Mouse (Mus musculus) heart, adult 2 months (tissue): ENCODE data around the gene Nif3l1. TPM values are rescaled to one million over a fixed set of nuclear protein-coding genes. Genes with fewer than 3 reads are reported as not detected.
A peak's percentile ranks its signal among the peaks of the same experiment; 100 is the strongest.

Experiments
- DNase-seq, 2 experiments: peaks; one replicate each; pipeline ENCODE4 v3.0.0; 2021
- H3K27ac ChIP-seq: fragments of 200-600 bp; 2 replicates; pipeline ENCODE4 v1.8.1; 2022
- H3K27me3 ChIP-seq: fragments of 200-500 bp; 2 replicates; pipeline ENCODE4 v1.6.1; 2012; ENCODE audit warnings: mild to moderate bottlenecking, low read length, inconsistent platforms, mixed read lengths; ENCODE audit not compliant: control insufficient read depth, insufficient read depth
- H3K36me3 ChIP-seq: fragments of 200-500 bp; 2 replicates; pipeline ENCODE4 v1.6.1; 2012; ENCODE audit warnings: low read length, inconsistent platforms; ENCODE audit not compliant: control insufficient read depth, insufficient read depth
- H3K4me1 ChIP-seq: fragments of 200-500 bp; 2 replicates; pipeline ENCODE4 v1.6.1; 2011; ENCODE audit warnings: low read length; ENCODE audit not compliant: control insufficient read depth, insufficient read depth
- H3K4me3 ChIP-seq: fragments of 200-600 bp; 2 replicates; pipeline ENCODE4 v1.8.1; 2022
- H3K79me2 ChIP-seq: fragments of 200-500 bp; replicated peaks from 2 replicates; pipeline ENCODE4 v1.6.1; 2012; ENCODE audit warnings: mild to moderate bottlenecking, inconsistent platforms, low read length, moderate library complexity, mixed read lengths; ENCODE audit not compliant: control insufficient read depth, insufficient read depth
- H3K9ac ChIP-seq: fragments of 200-500 bp; 2 replicates; pipeline ENCODE4 v1.6.1; 2012; ENCODE audit warnings: low read depth, mild to moderate bottlenecking, control low read depth, inconsistent platforms, low read length, mixed read lengths
- CTCF ChIP-seq: fragments of 200-600 bp; IDR thresholded peaks from 2 replicates; pipeline ENCODE4 v1.8.1; 2022; ENCODE audit warnings: antibody characterized with exemption, mild to moderate bottlenecking, moderate library complexity
- EP300 ChIP-seq: fragments of 200-500 bp; IDR thresholded peaks from 2 replicates; pipeline ENCODE4 v1.6.1; 2011; ENCODE audit warnings: low read depth, low read length, control low read depth; ENCODE audit not compliant: insufficient read depth
- POLR2A ChIP-seq: fragments of 200-500 bp; IDR thresholded peaks from 2 replicates; pipeline ENCODE4 v1.6.1; 2011; ENCODE audit warnings: mild to moderate bottlenecking, low read depth, low read length, control low read depth; ENCODE audit not compliant: insufficient read depth
- WGBS: fragments of 180-500 bp; shearing (Covaris S2); methylation state at CpG from one replicate; pipeline ENCODE4 v1.1.7; 2018; 5-methylcytosine and 5-hydroxymethylcytosine counted together
- intact Hi-C: fragments of 180-260 bp; cut with DNase I; formaldehyde crosslinking; loops from one replicate; pipeline ENCODE4 v1.15.1; 2025
- polyA plus RNA-seq: library from polyadenylated mRNA; depleted of rRNA; stranded (reverse); fragments of >200 nt; gene quantifications from 2 replicates; pipeline ENCODE4 v1.2.3, GENCODE M21; 2012
- total RNA-seq, 2 experiments: library from RNA; stranded (reverse); gene quantifications; 2 replicates each; pipeline ENCODE4 v1.2.3; 2021

Nif3l1 gene
- total and polyA plus RNA-seq, 3 experiments, result 9.1 to 14.5 (median 9.4) TPM

DNA sequence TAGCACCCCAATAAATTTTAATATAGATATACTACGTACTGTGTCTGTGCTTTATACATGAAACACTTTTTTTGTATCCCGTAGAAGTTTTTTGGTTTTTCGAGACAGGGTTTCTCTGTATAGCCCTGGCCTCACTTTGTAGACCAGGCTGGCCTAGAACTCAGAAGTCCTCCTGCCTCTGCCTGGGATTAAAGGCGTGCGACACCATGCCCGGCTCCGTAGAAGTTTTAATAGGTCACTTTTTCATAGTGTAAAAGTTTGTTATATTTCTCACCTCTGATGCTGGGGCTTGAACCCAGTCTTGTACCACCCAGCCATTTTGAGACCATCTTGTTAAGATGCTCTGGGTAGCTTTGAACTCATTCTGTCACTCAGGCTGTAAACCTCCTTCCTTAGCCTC, 37.6 kb upstream of the Nif3l1 start:
- no peaks in the 10 kb centered on the region for H3K79me2 ChIP-seq
- WGBS, result 96% methylated on average over 7 of the region's 7 CpGs
- peaks cover 14% of the 10 kb centered on the region for H3K36me3 ChIP-seq
- TF ChIP-seq EP300, result no peak
- TF ChIP-seq CTCF, result no peak
- no peak overlapping the region for H3K27ac ChIP-seq
- intact Hi-C loops, result no loop called here
- H3K4me1 ChIP-seq, result no peaks in the 10 kb centered on the region
- no peak overlapping the region for H3K9ac ChIP-seq
- no peak for DNase-seq
- no peak overlapping the region for H3K4me3 ChIP-seq
- no peaks in the 10 kb centered on the region for H3K27me3 ChIP-seq

DNA sequence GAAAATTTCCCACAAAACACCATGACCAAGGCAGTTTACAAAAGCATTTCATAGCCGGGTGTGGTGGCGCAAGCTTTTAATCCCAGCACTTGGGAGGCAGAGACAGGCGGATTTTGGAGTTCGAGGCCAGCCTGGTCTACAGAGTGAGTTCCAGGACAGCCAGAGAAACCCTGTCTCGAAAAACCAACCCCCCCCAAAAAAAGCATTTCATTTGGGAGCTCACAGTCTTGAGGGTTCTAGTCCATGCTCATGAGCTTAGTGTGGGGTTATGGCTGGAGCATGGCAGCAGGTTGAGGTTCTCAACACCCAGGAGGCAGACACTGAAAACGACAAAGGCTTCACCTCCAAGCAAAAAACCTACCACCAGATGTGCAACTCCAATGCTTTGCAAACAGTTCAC, 36.8 kb upstream of the Nif3l1 start:
- no peaks in the 10 kb centered on the region for H3K4me1 ChIP-seq
- no peak overlapping the region for H3K27ac ChIP-seq
- no peaks in the 10 kb centered on the region for H3K27me3 ChIP-seq
- peaks cover 13% of the 10 kb centered on the region for H3K36me3 ChIP-seq
- TF ChIP-seq EP300, result no peak
- TF ChIP-seq CTCF, result no peak
- TF ChIP-seq POLR2A, result no peak
- no peak overlapping the region for H3K9ac ChIP-seq
- no peak overlapping the region for H3K4me3 ChIP-seq
- intact Hi-C loops, result no loop called here
- DNase-seq, result no peak
- no peaks in the 10 kb centered on the region for H3K79me2 ChIP-seq
- WGBS, result 84% methylated on average over 6 of the region's 6 CpGs

DNA sequence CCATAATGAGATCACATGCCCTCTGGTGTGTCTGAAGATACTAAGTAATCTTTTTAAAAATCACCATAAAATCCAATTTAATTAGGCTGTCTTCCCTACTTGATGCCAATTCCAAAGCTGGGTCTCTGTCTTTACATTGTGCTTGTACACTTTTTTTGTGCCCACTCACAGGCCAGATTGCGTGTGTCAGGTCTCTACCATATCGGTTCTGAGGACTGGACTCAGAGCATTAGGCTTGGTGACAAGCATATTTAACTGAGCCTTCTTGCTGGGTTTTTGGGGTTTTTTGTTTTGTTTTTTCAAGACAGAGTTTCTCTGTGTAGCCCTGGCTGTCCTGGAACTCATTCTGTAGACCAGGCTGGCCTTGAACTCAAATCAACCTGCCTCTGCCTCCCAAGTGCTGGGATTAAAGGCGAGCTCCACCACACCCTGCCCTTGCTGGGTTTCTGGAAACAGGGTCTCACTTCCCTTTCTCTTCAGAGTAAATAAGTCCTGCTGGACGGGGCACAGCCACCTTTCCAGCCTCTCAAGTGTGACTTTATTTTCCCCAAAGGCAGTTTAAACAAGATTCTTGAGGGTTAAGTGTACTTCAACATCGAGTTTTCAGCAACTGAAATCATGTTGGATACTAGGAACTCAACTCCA, 35.3 kb upstream of the Nif3l1 start:
- Histone ChIP-seq H3K36me3 (peaks cover 25% of the 10 kb centered on the region), H3K79me2 (no peaks in the 10 kb centered on the region), H3K27me3 (no peaks in the 10 kb centered on the region), H3K27ac (no peak overlapping the region), H3K4me3 (no peak overlapping the region), H3K4me1 (no peaks in the 10 kb centered on the region), H3K9ac (no peak overlapping the region)
- WGBS, result 77% methylated on average over 5 of the region's 5 CpGs
- no peak for TF ChIP-seq CTCF
- TF ChIP-seq POLR2A, result no peak
- TF ChIP-seq EP300, result no peak
- no peak for DNase-seq
- intact Hi-C loops, result no loop called here

DNA sequence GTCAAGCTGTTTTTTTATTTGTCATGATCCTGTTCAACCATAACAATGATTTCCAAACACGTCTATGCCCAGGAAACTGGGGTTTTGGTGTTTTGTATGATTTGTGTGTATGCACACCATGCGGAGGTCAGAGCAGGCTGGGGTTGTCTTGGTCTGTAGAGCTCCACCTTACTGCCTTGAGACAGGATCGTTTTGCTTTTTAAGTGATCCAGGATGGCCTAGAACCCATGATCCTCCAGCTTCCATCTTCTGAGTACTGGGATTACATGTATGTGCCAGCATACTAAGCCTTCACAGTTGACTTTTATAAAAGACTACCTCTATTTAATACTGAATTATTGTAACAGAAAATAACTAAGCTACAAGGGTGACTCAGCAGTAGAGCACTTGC, 34.8 kb upstream of the Nif3l1 start:
- intact Hi-C loops, result no loop called here
- DNase-seq, result no peak
- WGBS, result 72% methylated on average over 3 of the region's 3 CpGs
- Histone ChIP-seq H3K27ac (no peak overlapping the region), H3K4me1 (no peaks in the 10 kb centered on the region), H3K36me3 (peaks cover 30% of the 10 kb centered on the region), H3K9ac (no peak overlapping the region), H3K79me2 (no peaks in the 10 kb centered on the region), H3K4me3 (no peak overlapping the region), H3K27me3 (no peaks in the 10 kb centered on the region)
- TF ChIP-seq EP300, result no peak
- TF ChIP-seq POLR2A, result no peak
- no peak for TF ChIP-seq CTCF

DNA sequence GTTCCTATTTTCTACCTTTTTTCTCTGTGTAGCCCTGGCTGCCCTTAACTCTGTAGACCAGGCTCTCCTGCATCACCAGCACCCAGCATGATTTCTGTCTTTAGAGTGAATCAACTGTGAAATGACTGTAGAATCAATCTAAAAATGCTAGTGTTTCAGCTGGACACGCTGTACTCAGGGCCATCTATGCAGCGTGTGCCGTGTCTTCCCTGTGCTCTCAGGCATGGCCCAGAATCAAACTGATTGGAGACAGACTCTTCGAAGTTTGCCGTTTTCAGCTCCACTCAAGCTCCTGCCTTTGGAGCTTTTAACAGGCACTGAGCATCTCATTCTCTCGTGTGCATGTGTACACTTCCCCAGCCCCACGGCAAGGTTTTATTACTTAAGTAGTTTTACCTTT, 34.2 kb upstream of the Nif3l1 start:
- Histone ChIP-seq H3K36me3 (peaks cover 34% of the 10 kb centered on the region), H3K27ac (no peak overlapping the region)
- 82% methylated on average over 7 of the region's 7 CpGs for WGBS

DNA sequence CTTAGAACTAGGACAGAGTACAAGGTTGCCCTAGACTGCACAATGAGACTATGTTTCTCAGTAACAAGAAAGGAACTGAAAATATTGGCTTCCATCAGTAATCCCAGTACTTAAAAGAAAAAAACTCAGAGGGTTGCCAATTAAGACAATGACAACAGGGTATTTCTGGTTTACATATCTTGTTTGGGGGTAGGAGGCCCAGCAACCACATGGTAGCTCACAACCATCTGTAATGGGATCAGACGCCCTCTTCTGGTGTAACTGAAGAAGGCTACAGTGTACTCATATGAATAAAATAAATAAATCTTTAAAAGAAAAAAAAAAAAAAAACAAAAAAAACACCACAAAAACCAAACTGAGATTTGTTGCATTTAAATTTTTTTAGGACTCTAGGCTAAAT, 29.5 kb upstream of the Nif3l1 start:
- H3K36me3 ChIP-seq, result peaks cover 71% of the 10 kb centered on the region
- no peaks in the 10 kb centered on the region for H3K27me3 ChIP-seq
- WGBS, result 31% methylated on average over 1 of the region's 1 CpGs
- intact Hi-C loops, result loop anchor here (1.0 kb wide), 1 partner anchor 20 kb away; no protein-coding TSS in a partner anchor
- no peak overlapping the region for H3K9ac ChIP-seq
- H3K27ac ChIP-seq, result no peak overlapping the region
- no peak overlapping the region for H3K4me3 ChIP-seq
- H3K4me1 ChIP-seq, result peaks cover 5% of the 10 kb centered on the region
- TF ChIP-seq CTCF (peak; percentile 63), EP300 (no peak), POLR2A (no peak)
- 0 out of 2 replicates have a peak, but pooled peaks cover 3% of the 10 kb centered on the region for H3K79me2 ChIP-seq
- no peak for DNase-seq

More for the DNA sequence above, 34.2 kb upstream of the Nif3l1 start:
- no peak for TF ChIP-seq CTCF
- TF ChIP-seq EP300, result no peak
- TF ChIP-seq POLR2A, result no peak
- DNase-seq, result no peak
- Histone ChIP-seq H3K27me3 (no peaks in the 10 kb centered on the region), H3K79me2 (no peaks in the 10 kb centered on the region), H3K9ac (no peak overlapping the region), H3K4me3 (no peak overlapping the region), H3K4me1 (no peaks in the 10 kb centered on the region)
- intact Hi-C loops, result no loop called here

DNA sequence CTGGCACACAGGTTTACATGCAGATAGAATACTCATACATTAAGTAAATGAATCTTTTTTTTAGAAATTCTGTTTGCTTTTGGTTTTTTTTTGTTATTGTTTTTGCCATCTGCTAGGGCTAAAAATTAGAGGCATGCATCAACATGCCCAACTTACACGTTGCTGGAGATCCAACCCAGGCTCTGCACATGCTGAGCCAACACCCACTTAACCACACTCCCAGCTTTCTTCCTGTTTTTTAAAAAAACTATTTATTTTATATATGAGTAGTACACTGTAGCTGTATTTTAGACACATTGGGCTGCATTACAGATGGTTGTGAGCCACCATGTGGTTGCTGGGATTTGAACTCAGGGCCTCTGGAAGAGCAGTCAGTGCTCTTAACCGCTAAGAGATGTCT, 28.9 kb upstream of the Nif3l1 start:
- 66% methylated on average over 2 of the region's 2 CpGs for WGBS
- no peak overlapping the region for H3K4me3 ChIP-seq
- intact Hi-C loops, result no loop called here
- no peak for DNase-seq
- TF ChIP-seq CTCF (no peak), POLR2A (no peak), EP300 (no peak)
- 0 out of 2 replicates have a peak, but pooled peaks cover 4% of the 10 kb centered on the region for H3K79me2 ChIP-seq
- no peak overlapping the region for H3K9ac ChIP-seq
- no peaks in the 10 kb centered on the region for H3K27me3 ChIP-seq
- H3K4me1 ChIP-seq, result peaks cover 9% of the 10 kb centered on the region
- H3K36me3 ChIP-seq, result peaks cover 72% of the 10 kb centered on the region
- H3K27ac ChIP-seq, result no peak overlapping the region
